Mouse (Mus musculus): ENCODE results near the gene Pcnx2. TPM values are rescaled to one million over a fixed set of nuclear protein-coding genes. Genes with fewer than 3 reads are reported as not detected.
A peak's percentile ranks its signal among the peaks of the same experiment; 100 is the strongest.

Gene Pcnx2
- polyA plus RNA-seq, 1 experiment = 13.7 TPM

DNA sequence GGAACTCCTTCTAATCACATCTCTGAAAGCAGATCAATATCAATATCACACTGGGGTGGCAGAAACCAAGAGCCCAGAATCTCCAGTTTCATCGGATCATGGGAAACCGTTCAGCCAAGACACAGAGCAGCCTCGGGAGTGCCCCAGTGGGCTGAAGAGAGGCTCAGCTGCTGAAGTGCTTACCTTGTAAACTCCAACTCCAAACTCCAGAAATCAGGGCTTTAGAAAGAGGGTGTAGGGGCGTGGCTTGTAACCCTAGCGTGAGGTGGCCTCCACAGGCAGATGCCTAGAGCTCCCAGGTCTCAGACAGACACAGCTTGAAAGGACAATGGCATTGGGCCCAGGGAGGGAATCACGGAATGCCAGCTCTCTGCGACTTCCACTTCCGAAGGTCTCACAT, 170.3 kb downstream of the Pcnx2 start:
- TF ChIP-seq CTCF (IDR thresholded peaks at IDR 0.05; ENCODE audit: borderline replicate concordance, extremely low read depth, insufficient read depth, insufficient read length) (no peak), POLR2A (IDR thresholded peaks at IDR 0.05; ENCODE audit: borderline replicate concordance, extremely low read depth, insufficient read depth, insufficient read length, poor library complexity, severe bottlenecking) (no peak)
- DNase-seq (ENCODE audit: low read depth) = no peak

DNA sequence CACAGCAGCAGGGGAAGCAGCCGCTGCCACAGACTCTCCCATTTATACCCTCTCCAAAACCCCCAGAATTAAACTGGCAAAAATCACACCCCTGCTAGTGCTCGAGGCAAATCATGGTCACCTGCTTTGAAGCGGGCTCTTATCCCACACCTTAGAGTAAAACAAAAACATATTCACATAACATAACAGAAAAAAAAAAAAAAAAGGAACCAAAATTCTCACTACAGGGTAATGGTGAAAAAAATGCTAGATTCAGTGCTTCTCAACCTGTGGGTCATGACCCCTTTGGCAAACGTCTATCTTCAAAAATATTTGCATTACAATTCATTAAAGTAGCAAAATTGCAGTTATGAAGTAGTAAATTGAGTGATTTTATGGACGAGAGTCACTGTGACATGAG, 171.1 kb downstream of the Pcnx2 start:
- DNase-seq (ENCODE audit: low read depth) = no peak
- no peak for TF ChIP-seq CTCF (IDR thresholded peaks at IDR 0.05; ENCODE audit: borderline replicate concordance, extremely low read depth, insufficient read depth, insufficient read length)
- TF ChIP-seq POLR2A (IDR thresholded peaks at IDR 0.05; ENCODE audit: borderline replicate concordance, extremely low read depth, insufficient read depth, insufficient read length, poor library complexity, severe bottlenecking) = no peak

DNA sequence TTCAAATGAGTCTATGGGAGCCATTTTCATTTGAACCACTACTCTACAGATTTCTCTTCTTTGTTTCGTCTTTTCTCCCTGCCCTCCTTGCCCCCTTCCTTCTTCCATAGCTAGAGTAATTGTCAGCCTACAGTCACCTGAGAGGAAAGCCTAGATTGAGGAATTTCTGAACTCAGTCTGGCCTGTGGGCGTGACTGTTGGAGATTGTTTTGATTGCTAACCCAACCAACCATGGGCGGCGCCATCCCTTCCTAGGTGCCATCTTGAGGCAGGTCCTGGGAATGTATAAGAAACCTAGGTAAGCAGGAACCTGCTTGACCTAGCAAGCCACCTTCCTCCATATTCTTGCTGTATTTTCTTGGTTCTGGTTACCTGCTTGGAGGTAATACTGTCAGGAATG, 172.0 kb downstream of the Pcnx2 start:
- TF ChIP-seq POLR2A (IDR thresholded peaks at IDR 0.05; ENCODE audit: borderline replicate concordance, extremely low read depth, insufficient read depth, insufficient read length, poor library complexity, severe bottlenecking) (no peak), CTCF (IDR thresholded peaks at IDR 0.05; ENCODE audit: borderline replicate concordance, extremely low read depth, insufficient read depth, insufficient read length) (no peak)
- no peak for DNase-seq (ENCODE audit: low read depth)

DNA sequence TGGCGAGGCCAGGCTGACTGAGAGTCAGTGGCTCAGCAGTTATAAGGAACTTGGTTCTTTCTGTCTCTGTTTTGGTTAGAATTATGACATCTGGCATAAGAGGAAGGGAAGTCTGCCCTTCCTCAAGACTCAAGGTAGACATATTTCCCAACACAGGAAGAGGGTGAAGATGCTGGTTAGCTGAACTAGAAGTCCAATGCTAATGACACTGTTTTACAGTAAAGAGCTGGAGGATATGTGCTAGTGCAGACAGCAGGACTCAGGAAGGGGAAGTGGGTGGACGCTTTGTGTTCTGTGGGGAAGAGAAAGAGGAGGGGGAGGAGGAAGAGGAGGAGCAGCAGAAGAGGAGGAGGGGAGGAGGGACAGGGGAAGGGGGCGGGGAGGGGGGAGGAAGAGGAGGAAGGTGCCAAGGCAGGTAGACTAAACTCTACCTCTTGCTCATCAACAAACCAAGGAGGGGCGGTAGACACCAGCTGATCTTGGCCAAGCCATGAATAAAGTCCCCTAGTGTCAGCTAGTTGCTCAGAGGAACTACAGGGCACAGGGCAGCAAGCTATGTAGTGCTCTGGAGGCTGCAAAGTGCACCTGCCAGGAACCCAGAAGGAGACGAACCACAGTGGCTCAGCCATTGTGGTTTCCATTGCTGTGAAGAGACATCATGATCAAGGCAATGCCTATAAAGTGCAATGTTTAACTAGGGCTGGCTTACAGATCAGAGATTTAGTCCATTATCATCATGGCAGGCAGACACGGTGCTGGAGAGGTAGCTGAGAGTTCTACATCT, 172.9 kb downstream of the Pcnx2 start:
- no peak for DNase-seq (ENCODE audit: low read depth)
- TF ChIP-seq CTCF (IDR thresholded peaks at IDR 0.05; ENCODE audit: borderline replicate concordance, extremely low read depth, insufficient read depth, insufficient read length) (no peak), POLR2A (IDR thresholded peaks at IDR 0.05; ENCODE audit: borderline replicate concordance, extremely low read depth, insufficient read depth, insufficient read length, poor library complexity, severe bottlenecking) (no peak)

DNA sequence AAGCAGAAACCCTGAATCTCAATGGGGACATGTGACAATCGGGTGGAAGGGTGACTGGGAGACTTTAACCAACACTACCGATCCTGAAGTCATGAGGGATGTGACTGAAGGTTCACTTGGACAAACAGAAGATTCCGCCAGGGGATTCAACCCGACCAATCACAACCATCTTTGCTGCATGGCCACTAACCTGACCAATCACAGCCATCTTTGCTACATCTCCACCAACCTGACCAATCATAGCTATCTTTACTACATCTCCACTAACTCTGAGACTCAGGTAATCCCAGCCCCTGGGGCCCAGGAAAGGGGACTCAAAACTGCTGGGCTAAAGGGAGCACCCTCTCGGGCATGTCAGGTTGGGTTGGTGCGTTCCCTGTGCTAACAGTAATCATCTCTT, 174.7 kb downstream of the Pcnx2 start:
- no peak for DNase-seq (ENCODE audit: low read depth)
- no peak for TF ChIP-seq CTCF (IDR thresholded peaks at IDR 0.05; ENCODE audit: borderline replicate concordance, extremely low read depth, insufficient read depth, insufficient read length)
- no peak for TF ChIP-seq POLR2A (IDR thresholded peaks at IDR 0.05; ENCODE audit: borderline replicate concordance, extremely low read depth, insufficient read depth, insufficient read length, poor library complexity, severe bottlenecking)

DNA sequence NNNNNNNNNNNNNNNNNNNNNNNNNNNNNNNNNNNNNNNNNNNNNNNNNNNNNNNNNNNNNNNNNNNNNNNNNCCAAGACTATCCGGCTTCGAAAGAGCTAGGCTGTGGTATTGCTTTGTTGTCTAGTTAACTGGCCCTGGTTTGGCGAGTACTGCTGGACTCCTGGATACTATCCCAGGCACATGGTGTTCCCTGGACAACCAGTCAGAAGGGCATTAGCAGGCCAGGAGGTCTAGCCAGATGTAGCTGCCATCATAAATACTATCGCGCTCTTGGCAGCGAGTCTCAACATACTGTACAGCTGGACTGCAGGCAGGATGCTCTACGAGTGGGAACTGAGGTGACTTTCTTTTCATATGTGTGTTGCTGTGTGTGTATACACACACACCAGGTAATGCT, 175.4 kb downstream of the Pcnx2 start:
- no peak for DNase-seq (ENCODE audit: low read depth)
- TF ChIP-seq CTCF (IDR thresholded peaks at IDR 0.05; ENCODE audit: borderline replicate concordance, extremely low read depth, insufficient read depth, insufficient read length) (no peak), POLR2A (IDR thresholded peaks at IDR 0.05; ENCODE audit: borderline replicate concordance, extremely low read depth, insufficient read depth, insufficient read length, poor library complexity, severe bottlenecking) (no peak)

DNA sequence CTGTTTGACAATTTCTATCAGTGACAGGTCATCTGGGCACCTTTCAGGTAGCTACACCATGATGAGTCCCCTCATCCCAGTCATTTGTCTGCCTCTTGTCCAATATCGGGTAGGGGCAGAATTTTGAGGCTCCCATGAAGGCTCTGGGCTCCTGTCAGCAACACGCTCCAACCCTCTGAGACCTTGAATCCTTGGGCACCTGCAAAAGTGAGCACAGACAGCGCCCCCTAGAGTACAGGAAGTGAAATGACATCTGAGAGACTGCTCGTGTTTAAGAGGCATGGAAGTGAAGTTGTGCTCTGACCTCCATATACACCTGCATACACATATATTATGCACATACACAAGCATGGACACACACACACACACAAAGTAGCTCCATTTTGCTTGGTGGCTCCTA, 179.2 kb downstream of the Pcnx2 start:
- TF ChIP-seq CTCF (IDR thresholded peaks at IDR 0.05; ENCODE audit: borderline replicate concordance, extremely low read depth, insufficient read depth, insufficient read length) (peak; percentile 41; the same call in 1 of the 2 replicates), POLR2A (IDR thresholded peaks at IDR 0.05; ENCODE audit: borderline replicate concordance, extremely low read depth, insufficient read depth, insufficient read length, poor library complexity, severe bottlenecking) (no peak)
- no peak for DNase-seq (ENCODE audit: low read depth)

DNA sequence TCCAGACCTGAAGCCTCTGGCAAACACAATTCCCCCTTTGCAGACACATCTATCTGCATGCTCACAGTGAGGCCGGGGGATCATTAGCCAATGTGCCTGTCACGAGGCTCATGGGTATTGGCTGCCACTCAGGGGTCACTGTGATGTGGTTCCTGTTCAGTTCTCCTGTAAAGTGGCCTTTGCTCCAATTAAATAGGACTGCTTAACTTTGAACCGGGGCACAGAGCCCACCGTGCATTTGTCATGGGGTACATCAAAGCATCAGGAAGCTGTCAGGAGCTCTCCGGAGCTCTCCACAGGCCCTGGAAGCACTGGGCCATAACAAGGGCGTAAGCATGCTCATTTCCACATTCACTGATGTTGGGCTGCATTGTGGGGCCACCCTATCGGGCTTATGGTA, 181.5 kb downstream of the Pcnx2 start:
- DNase-seq (ENCODE audit: low read depth) = peak; percentile 57
- TF ChIP-seq POLR2A (IDR thresholded peaks at IDR 0.05; ENCODE audit: borderline replicate concordance, extremely low read depth, insufficient read depth, insufficient read length, poor library complexity, severe bottlenecking) (no peak), CTCF (IDR thresholded peaks at IDR 0.05; ENCODE audit: borderline replicate concordance, extremely low read depth, insufficient read depth, insufficient read length) (no peak)

DNA sequence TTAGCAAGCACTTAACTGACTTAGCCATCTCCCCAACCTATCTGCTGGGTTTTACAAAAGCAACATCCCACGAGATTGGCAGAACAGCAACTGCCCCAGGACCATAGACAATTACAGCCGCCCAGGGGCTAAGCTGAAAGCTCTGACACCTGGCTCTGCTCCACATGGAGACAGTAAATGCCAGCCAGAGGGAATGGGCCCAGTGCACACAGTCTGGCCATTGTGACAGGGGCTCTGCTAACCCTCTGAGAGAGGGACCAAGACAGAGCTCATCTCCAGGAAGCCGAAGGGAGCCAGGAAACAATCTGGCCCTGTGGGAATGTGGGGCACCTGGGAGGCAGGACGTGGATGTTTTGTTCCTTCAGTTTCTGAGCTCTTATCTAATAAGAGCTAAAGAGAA, 181.9 kb downstream of the Pcnx2 start:
- peak; percentile 52 for DNase-seq (ENCODE audit: low read depth)
- TF ChIP-seq POLR2A (IDR thresholded peaks at IDR 0.05; ENCODE audit: borderline replicate concordance, extremely low read depth, insufficient read depth, insufficient read length, poor library complexity, severe bottlenecking) (no peak), CTCF (IDR thresholded peaks at IDR 0.05; ENCODE audit: borderline replicate concordance, extremely low read depth, insufficient read depth, insufficient read length) (no peak)

DNA sequence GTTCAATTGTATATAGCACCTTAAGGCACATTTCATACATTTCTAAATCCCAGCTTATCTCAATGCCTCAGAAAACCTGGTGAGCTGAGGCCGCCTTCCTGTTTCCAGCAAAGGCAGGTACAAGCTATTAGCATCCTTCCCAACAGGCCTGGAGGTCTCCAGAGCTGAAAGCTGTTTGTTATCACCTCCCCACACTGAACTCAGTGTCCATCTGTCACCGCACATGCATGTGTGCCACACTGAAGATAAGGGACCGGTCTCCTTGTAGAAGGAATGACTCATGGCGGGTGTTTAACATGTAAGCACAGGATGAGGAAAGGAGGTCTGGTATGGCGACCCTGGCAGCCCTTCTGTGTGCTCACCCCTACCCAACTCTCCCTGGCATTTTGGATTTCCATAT, 186.6 kb downstream of the Pcnx2 start:
- DNase-seq (ENCODE audit: low read depth) = no peak
- no peak for TF ChIP-seq CTCF (IDR thresholded peaks at IDR 0.05; ENCODE audit: borderline replicate concordance, extremely low read depth, insufficient read depth, insufficient read length)
- TF ChIP-seq POLR2A (IDR thresholded peaks at IDR 0.05; ENCODE audit: borderline replicate concordance, extremely low read depth, insufficient read depth, insufficient read length, poor library complexity, severe bottlenecking) = no peak

DNA sequence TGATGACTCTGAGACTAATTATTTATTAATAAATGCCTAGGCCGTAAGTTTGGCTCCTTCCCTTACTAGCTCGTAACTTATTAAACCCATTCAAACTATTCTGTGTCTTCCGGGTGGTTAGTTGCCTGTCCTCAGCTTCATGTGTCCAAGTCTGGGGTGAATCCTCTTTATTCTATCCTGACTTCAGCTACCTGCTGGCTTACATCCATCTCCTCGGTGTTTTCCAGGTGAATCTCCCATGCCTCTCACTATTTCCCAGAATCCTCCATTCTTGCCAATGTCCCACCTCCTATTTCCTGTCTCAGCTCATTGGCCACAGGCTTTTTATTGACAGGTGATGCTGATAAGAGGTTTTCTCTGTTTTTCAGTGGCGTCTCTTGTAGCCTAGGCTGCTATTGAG, 188.9 kb downstream of the Pcnx2 start:
- TF ChIP-seq CTCF (IDR thresholded peaks at IDR 0.05; ENCODE audit: borderline replicate concordance, extremely low read depth, insufficient read depth, insufficient read length) = no peak
- no peak for TF ChIP-seq POLR2A (IDR thresholded peaks at IDR 0.05; ENCODE audit: borderline replicate concordance, extremely low read depth, insufficient read depth, insufficient read length, poor library complexity, severe bottlenecking)
- DNase-seq (ENCODE audit: low read depth) = no peak

DNA sequence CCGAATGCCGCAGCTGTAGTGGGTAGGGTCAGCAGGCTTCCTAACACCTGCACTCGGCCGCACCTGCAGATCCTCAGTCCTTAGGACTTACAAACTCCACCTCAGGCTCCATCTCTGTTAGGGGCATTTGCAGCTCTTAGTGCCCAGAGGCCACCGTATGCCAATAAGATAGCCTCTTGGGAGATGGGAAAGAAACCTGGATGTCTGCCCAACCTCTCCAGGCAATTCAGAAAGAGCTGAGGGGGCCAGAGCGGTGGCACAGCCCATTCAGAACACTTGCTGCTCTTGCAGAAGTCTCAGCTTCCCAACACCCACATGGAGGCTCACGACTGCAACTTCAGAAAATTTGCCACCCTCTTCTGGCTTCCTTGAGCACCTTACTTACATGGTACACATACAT, 192.3 kb downstream of the Pcnx2 start:
- no peak for TF ChIP-seq CTCF (IDR thresholded peaks at IDR 0.05; ENCODE audit: borderline replicate concordance, extremely low read depth, insufficient read depth, insufficient read length)
- TF ChIP-seq POLR2A (IDR thresholded peaks at IDR 0.05; ENCODE audit: borderline replicate concordance, extremely low read depth, insufficient read depth, insufficient read length, poor library complexity, severe bottlenecking) = no peak
- DNase-seq (ENCODE audit: low read depth) = peak; percentile 51
